Mouse (Mus musculus): Measurements from ENCODE around the gene Ism1. TPM values are rescaled to one million over a fixed set of nuclear protein-coding genes. Genes with fewer than 3 reads are reported as not detected.
A peak's percentile ranks its signal among the peaks of the same experiment; 100 is the strongest.

The Ism1 gene
- total RNA-seq (2012; rRNA removed): 0.58 and 0.76 TPM in 2 replicates

GRCm38 (mm10) chr2:139677809-139678274 lies at the start of gene Ism1:
Gene Ism1, plus strand, starts transcription at chr2:139678178.
- no peak for TF ChIP-seq ZNF384 (IDR thresholded peaks at IDR 0.05; ENCODE audit: low read depth, low read length)
- no peak for TF ChIP-seq CHD2 (IDR thresholded peaks at IDR 0.05; ENCODE audit: low read depth, low read length)
- TF ChIP-seq MAFK (IDR thresholded peaks at IDR 0.05; ENCODE audit: insufficient read depth, low read depth, low read length): no peak
- TF ChIP-seq HCFC1 (IDR thresholded peaks at IDR 0.05; ENCODE audit: borderline replicate concordance, insufficient read depth, low read length): no peak
- no peak for TF ChIP-seq ZC3H11A (IDR thresholded peaks at IDR 0.05; ENCODE audit: borderline replicate concordance, low read depth, low read length)
- DNase-seq (ENCODE audit: low read depth, low spot score): peak; percentile 34
- Histone ChIP-seq H3K27ac (ENCODE audit: insufficient read depth, low read depth, low read length, poor library complexity, severe bottlenecking) (no peak within 1 kb of the TSS), H3K4me1 (ENCODE audit: control insufficient read depth in 2 of 2, insufficient read depth in 2 of 2, low read length in 2 of 2, poor library complexity in 1 of 2) (no peaks in the 10 kb centered on the region), H3K4me3 (ENCODE audit: insufficient read depth in 1 of 2, low read depth in 1 of 2, low read length in 2 of 2, poor library complexity in 1 of 2, severe bottlenecking in 1 of 2) (peak within 1 kb of the TSS; percentile 80 to 89), H3K36me3 (ENCODE audit: control insufficient read depth, insufficient read depth, low read length, poor library complexity, severe bottlenecking) (no peaks in the 10 kb centered on the region), H3K9me3 (ENCODE audit: control insufficient read depth, insufficient read depth, low read depth, low read length) (no peaks in the 10 kb centered on the region), H3K9ac (ENCODE audit: insufficient read depth, low read depth, low read length, poor library complexity, severe bottlenecking) (peak within 1 kb of the TSS; percentile 76)
- in situ Hi-C loops (cut with MboI; ENCODE audit: low sequenced_read_pairs in 2 of 2, unreplicated experiment in 2 of 2): no loop called here

DNA sequence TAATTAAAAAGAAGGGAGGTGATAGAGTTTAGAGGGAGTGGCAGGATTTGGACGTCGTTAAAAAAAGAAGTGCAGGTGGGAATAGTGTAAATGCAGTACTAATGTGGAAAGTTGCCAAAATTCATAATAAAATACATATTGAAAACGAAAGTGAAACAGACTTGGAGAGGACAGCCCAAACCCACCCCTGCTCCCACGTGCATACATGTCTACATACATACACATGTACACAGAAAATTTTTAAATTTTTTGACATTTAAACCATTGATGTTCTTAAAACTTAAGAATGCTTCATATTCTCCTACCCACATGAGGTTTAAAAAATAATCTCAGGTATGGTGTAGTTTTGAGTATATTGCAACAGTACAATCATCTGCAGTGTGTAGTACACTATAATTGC lies 49.2 kb upstream of the Ism1 start:
- H3K36me3 ChIP-seq (ENCODE audit: control insufficient read depth, insufficient read depth, low read length, poor library complexity, severe bottlenecking): no peaks in the 10 kb centered on the region
- no peak for DNase-seq (ENCODE audit: low read depth, low spot score)
- no peaks in the 10 kb centered on the region for H3K9me3 ChIP-seq (ENCODE audit: control insufficient read depth, insufficient read depth, low read depth, low read length)
- H3K9ac ChIP-seq (ENCODE audit: insufficient read depth, low read depth, low read length, poor library complexity, severe bottlenecking): no peak overlapping the region
- in situ Hi-C loops (cut with MboI; ENCODE audit: low sequenced_read_pairs in 2 of 2, unreplicated experiment in 2 of 2): no loop called here
- no peaks in the 10 kb centered on the region for H3K4me1 ChIP-seq (ENCODE audit: control insufficient read depth in 2 of 2, insufficient read depth in 2 of 2, low read length in 2 of 2, poor library complexity in 1 of 2)
- H3K27ac ChIP-seq (ENCODE audit: insufficient read depth, low read depth, low read length, poor library complexity, severe bottlenecking): no peak overlapping the region
- no peak for TF ChIP-seq CHD2 (IDR thresholded peaks at IDR 0.05; ENCODE audit: low read depth, low read length)
- no peak for TF ChIP-seq HCFC1 (IDR thresholded peaks at IDR 0.05; ENCODE audit: borderline replicate concordance, insufficient read depth, low read length)
- no peak for TF ChIP-seq ZNF384 (IDR thresholded peaks at IDR 0.05; ENCODE audit: low read depth, low read length)
- TF ChIP-seq MAFK (IDR thresholded peaks at IDR 0.05; ENCODE audit: insufficient read depth, low read depth, low read length): no peak
- no peak for TF ChIP-seq ZC3H11A (IDR thresholded peaks at IDR 0.05; ENCODE audit: borderline replicate concordance, low read depth, low read length)
- no peak overlapping the region for H3K4me3 ChIP-seq (ENCODE audit: insufficient read depth in 1 of 2, low read depth in 1 of 2, low read length in 2 of 2, poor library complexity in 1 of 2, severe bottlenecking in 1 of 2)

GRCm38 (mm10) chr2:139629653-139630052 lies 48.3 kb upstream of the Ism1 start:
- no peak overlapping the region for H3K27ac ChIP-seq (ENCODE audit: insufficient read depth, low read depth, low read length, poor library complexity, severe bottlenecking)
- no peak for DNase-seq (ENCODE audit: low read depth, low spot score)
- TF ChIP-seq HCFC1 (IDR thresholded peaks at IDR 0.05; ENCODE audit: borderline replicate concordance, insufficient read depth, low read length) (no peak), CHD2 (IDR thresholded peaks at IDR 0.05; ENCODE audit: low read depth, low read length) (no peak), ZC3H11A (IDR thresholded peaks at IDR 0.05; ENCODE audit: borderline replicate concordance, low read depth, low read length) (no peak), MAFK (IDR thresholded peaks at IDR 0.05; ENCODE audit: insufficient read depth, low read depth, low read length) (no peak), ZNF384 (IDR thresholded peaks at IDR 0.05; ENCODE audit: low read depth, low read length) (no peak)
- H3K9ac ChIP-seq (ENCODE audit: insufficient read depth, low read depth, low read length, poor library complexity, severe bottlenecking): no peak overlapping the region
- no peaks in the 10 kb centered on the region for H3K36me3 ChIP-seq (ENCODE audit: control insufficient read depth, insufficient read depth, low read length, poor library complexity, severe bottlenecking)
- H3K9me3 ChIP-seq (ENCODE audit: control insufficient read depth, insufficient read depth, low read depth, low read length): no peaks in the 10 kb centered on the region
- in situ Hi-C loops (cut with MboI; ENCODE audit: low sequenced_read_pairs in 2 of 2, unreplicated experiment in 2 of 2): no loop called here
- H3K4me3 ChIP-seq (ENCODE audit: insufficient read depth in 1 of 2, low read depth in 1 of 2, low read length in 2 of 2, poor library complexity in 1 of 2, severe bottlenecking in 1 of 2): no peak overlapping the region
- H3K4me1 ChIP-seq (ENCODE audit: control insufficient read depth in 2 of 2, insufficient read depth in 2 of 2, low read length in 2 of 2, poor library complexity in 1 of 2): no peaks in the 10 kb centered on the region

DNA sequence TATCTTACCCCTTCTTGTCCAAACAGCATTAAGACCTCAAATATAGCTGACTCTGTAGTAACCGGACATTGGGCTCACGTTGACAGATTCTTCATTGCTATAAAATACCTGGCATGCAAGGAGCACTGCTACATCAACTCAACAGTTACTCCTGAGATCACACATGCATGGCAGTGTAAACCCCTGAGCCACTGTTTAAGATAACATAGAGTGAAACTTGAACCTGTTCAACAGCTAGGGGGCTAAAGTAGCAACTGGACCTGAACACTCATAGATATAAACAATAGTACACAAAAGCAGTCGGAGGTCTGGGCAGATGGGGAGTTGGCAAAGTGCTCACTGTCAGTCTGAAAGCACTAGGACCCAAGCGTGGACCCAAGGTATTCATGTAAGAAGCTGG lies 43.5 kb upstream of the Ism1 start:
- Histone ChIP-seq H3K4me3 (ENCODE audit: insufficient read depth in 1 of 2, low read depth in 1 of 2, low read length in 2 of 2, poor library complexity in 1 of 2, severe bottlenecking in 1 of 2) (no peak overlapping the region), H3K27ac (ENCODE audit: insufficient read depth, low read depth, low read length, poor library complexity, severe bottlenecking) (no peak overlapping the region), H3K9me3 (ENCODE audit: control insufficient read depth, insufficient read depth, low read depth, low read length) (no peaks in the 10 kb centered on the region), H3K36me3 (ENCODE audit: control insufficient read depth, insufficient read depth, low read length, poor library complexity, severe bottlenecking) (no peaks in the 10 kb centered on the region), H3K9ac (ENCODE audit: insufficient read depth, low read depth, low read length, poor library complexity, severe bottlenecking) (no peak overlapping the region), H3K4me1 (ENCODE audit: control insufficient read depth in 2 of 2, insufficient read depth in 2 of 2, low read length in 2 of 2, poor library complexity in 1 of 2) (no peaks in the 10 kb centered on the region)
- in situ Hi-C loops (cut with MboI; ENCODE audit: low sequenced_read_pairs in 2 of 2, unreplicated experiment in 2 of 2): no loop called here
- TF ChIP-seq ZC3H11A (IDR thresholded peaks at IDR 0.05; ENCODE audit: borderline replicate concordance, low read depth, low read length): no peak
- no peak for TF ChIP-seq HCFC1 (IDR thresholded peaks at IDR 0.05; ENCODE audit: borderline replicate concordance, insufficient read depth, low read length)
- TF ChIP-seq CHD2 (IDR thresholded peaks at IDR 0.05; ENCODE audit: low read depth, low read length): no peak
- no peak for TF ChIP-seq MAFK (IDR thresholded peaks at IDR 0.05; ENCODE audit: insufficient read depth, low read depth, low read length)
- no peak for TF ChIP-seq ZNF384 (IDR thresholded peaks at IDR 0.05; ENCODE audit: low read depth, low read length)
- DNase-seq (ENCODE audit: low read depth, low spot score): no peak

GRCm38 (mm10) chr2:139637861-139638260 lies 40.1 kb upstream of the Ism1 start:
- Histone ChIP-seq H3K36me3 (ENCODE audit: control insufficient read depth, insufficient read depth, low read length, poor library complexity, severe bottlenecking) (no peaks in the 10 kb centered on the region), H3K27ac (ENCODE audit: insufficient read depth, low read depth, low read length, poor library complexity, severe bottlenecking) (no peak overlapping the region), H3K9me3 (ENCODE audit: control insufficient read depth, insufficient read depth, low read depth, low read length) (no peaks in the 10 kb centered on the region), H3K9ac (ENCODE audit: insufficient read depth, low read depth, low read length, poor library complexity, severe bottlenecking) (no peak overlapping the region), H3K4me3 (ENCODE audit: insufficient read depth in 1 of 2, low read depth in 1 of 2, low read length in 2 of 2, poor library complexity in 1 of 2, severe bottlenecking in 1 of 2) (no peak overlapping the region), H3K4me1 (ENCODE audit: control insufficient read depth in 2 of 2, insufficient read depth in 2 of 2, low read length in 2 of 2, poor library complexity in 1 of 2) (no peaks in the 10 kb centered on the region)
- DNase-seq (ENCODE audit: low read depth, low spot score): no peak
- TF ChIP-seq ZC3H11A (IDR thresholded peaks at IDR 0.05; ENCODE audit: borderline replicate concordance, low read depth, low read length): no peak
- in situ Hi-C loops (cut with MboI; ENCODE audit: low sequenced_read_pairs in 2 of 2, unreplicated experiment in 2 of 2): no loop called here
